ENCODE assay signal across 15 mouse cellular contexts in genomic region chr4:133709395-133709794, GRCm38 (mm10). TPM values are rescaled to one million over a fixed set of nuclear protein-coding genes. Genes with fewer than 3 reads are reported as not detected.
A peak's percentile ranks its signal among the peaks of the same experiment; 100 is the strongest.
DNase-seq lines count a peak whose midpoint lies in the region; ATAC-seq and TF ChIP-seq lines count a peak whose summit lies in the region.
"Had no signal": no experiment of that assay in that cellular context is flagged by ENCODE, and none has a peak within 500 bp of the region (broad histone marks: within the 10 kb centered on the region; RNA-seq: fewer than 3 reads in every experiment).

No protein-coding gene starts in this region.

- H3K9ac ChIP-seq in heart, embryonic 14.5 days (ENCODE audit: low read length): 0 out of 2 replicates have a peak overlapping the region, but pooled peaks have one; percentile 34
- no peak overlapping the region for H3K9ac ChIP-seq in kidney, postnatal 0 days (ENCODE audit: low read depth, low read length)
- no peak overlapping the region for H3K9ac ChIP-seq in midbrain, embryonic 11.5 days (ENCODE audit: low read length)

- no peaks in the 10 kb centered on the region for H3K9me3 ChIP-seq in heart, embryonic 14.5 days (ENCODE audit: control insufficient read depth, low read length)
- no peaks in the 10 kb centered on the region for H3K9me3 ChIP-seq in kidney, postnatal 0 days (replicated peaks; ENCODE audit: low read length)
- H3K9me3 ChIP-seq in midbrain, embryonic 11.5 days (ENCODE audit: control insufficient read depth, low read length): no peaks in the 10 kb centered on the region

- H3K27me3 ChIP-seq in heart, embryonic 14.5 days (ENCODE audit: control insufficient read depth, insufficient read depth, low read length): no peaks in the 10 kb centered on the region
- H3K27me3 ChIP-seq in kidney, postnatal 0 days (ENCODE audit: insufficient read depth, low read length): no peaks in the 10 kb centered on the region
- H3K27me3 ChIP-seq in midbrain, embryonic 11.5 days (ENCODE audit: control insufficient read depth, insufficient read depth, low read length): no peaks in the 10 kb centered on the region

- peaks cover 36 to 69% of the 10 kb centered on the region in 2 experiments for H3K4me1 ChIP-seq in heart, embryonic 14.5 days (ENCODE audit: control insufficient read depth in 2 of 2, insufficient read depth in 2 of 2, low read length in 2 of 2)
- peaks cover 58% of the 10 kb centered on the region for H3K4me1 ChIP-seq in bone marrow macrophage, adult 2 months (ENCODE audit: control insufficient read depth, insufficient read depth, low read length)
- peaks cover 21% of the 10 kb centered on the region for H3K4me1 ChIP-seq in kidney, postnatal 0 days (replicated peaks; ENCODE audit: insufficient read depth, low read length)
- peaks cover 6% of the 10 kb centered on the region; the same call in 1 of the 2 replicates for H3K4me1 ChIP-seq in midbrain, embryonic 11.5 days (ENCODE audit: control insufficient read depth, insufficient read depth, low read length)

- H3K36me3 ChIP-seq in heart, embryonic 14.5 days (ENCODE audit: control insufficient read depth, insufficient read depth, low read length): peaks cover 64% of the 10 kb centered on the region
- H3K36me3 ChIP-seq in kidney, postnatal 0 days (ENCODE audit: insufficient read depth, low read length): peaks cover 35% of the 10 kb centered on the region
- no peaks in the 10 kb centered on the region; the same call in 1 of the 2 replicates for H3K36me3 ChIP-seq in midbrain, embryonic 11.5 days (ENCODE audit: control insufficient read depth, insufficient read depth, low read length)

- H3K4me3 ChIP-seq in heart, embryonic 14.5 days (ENCODE audit: control insufficient read depth in 1 of 2, insufficient read depth in 1 of 2, low read depth in 1 of 2, low read length in 2 of 2): no peak overlapping the region
- H3K4me3 ChIP-seq in bone marrow macrophage, adult 2 months (ENCODE audit: insufficient read depth, low read length): no peak overlapping the region
- H3K4me3 ChIP-seq in kidney, postnatal 0 days (replicated peaks; ENCODE audit: low read depth, low read length): no peak overlapping the region
- no peak overlapping the region for H3K4me3 ChIP-seq in midbrain, embryonic 11.5 days (ENCODE audit: low read depth, low read length)

- TF ChIP-seq POLR2A in bone marrow macrophage, adult 2 months (IDR thresholded peaks at IDR 0.05; ENCODE audit: borderline replicate concordance, low read depth, low read length): no peak

- no peak overlapping the region for H3K4me2 ChIP-seq in heart, embryonic 14.5 days (ENCODE audit: low read length)
- no peak overlapping the region for H3K4me2 ChIP-seq in kidney, postnatal 0 days (ENCODE audit: low read length)
- H3K4me2 ChIP-seq in midbrain, embryonic 11.5 days: no peak overlapping the region

- intact Hi-C loops in heart, postnatal 25 days (cut with DNase I): no loop called here

- ATAC-seq in heart, embryonic 14.5 days (ENCODE audit: insufficient number of reproducible peaks, insufficient read depth, low FRiP score, low read depth): no peak
- peak; percentile 65; the same call in 1 of the 2 replicates for ATAC-seq in kidney, postnatal 0 days (replicated peaks; ENCODE audit: low FRiP score, low read depth)
- no peak for ATAC-seq in midbrain, embryonic 11.5 days (ENCODE audit: low FRiP score)
- ATAC-seq: CD4-positive, CD25-positive, alpha-beta regulatory T cell, adult 4 months; forebrain, embryonic 14.5 days; inflammation-experienced regulatory T-cells, adult 6 months had no signal

- 0 out of 4 replicates have a peak overlapping the region, but pooled peaks of 1 of the 2 experiments have one; percentile 26 for H3K27ac ChIP-seq in heart, embryonic 14.5 days (replicated peaks in 1 of 2; ENCODE audit: control insufficient read depth in 1 of 2, insufficient read depth in 1 of 2, low read depth in 2 of 2, low read length in 2 of 2)
- peak overlapping the region; percentile 2; the same call in 1 of the 2 replicates for H3K27ac ChIP-seq in bone marrow macrophage, adult 2 months (ENCODE audit: insufficient read depth, low read depth, low read length)
- no peak overlapping the region for H3K27ac ChIP-seq in kidney, postnatal 0 days
- H3K27ac ChIP-seq in midbrain, embryonic 11.5 days (ENCODE audit: low read depth, low read length): no peak overlapping the region
- H3K27ac ChIP-seq: macrophage had no signal

- no peak for DNase-seq in heart, postnatal 25 days (ENCODE audit: low spot score)
- peak; percentile 29 for DNase-seq in embryo, embryonic 11 days
- peak; percentile 56 for DNase-seq in kidney, postnatal 0 days (ENCODE audit: low spot score)
- no peak for DNase-seq in midbrain, embryonic 11.5 days (ENCODE audit: low spot score, missing footprints)
- DNase-seq in layer of hippocampus, adult 8-10 months (ENCODE audit: low spot score in 2 of 2): no peak
- DNase-seq: cerebellum, adult 2 months; heart, postnatal 10 days; lung, adult 2 months; midbrain, embryonic 14.5 days had no signal

- WGBS in heart, embryonic 14.5 days: 47% methylated on average over 2 of the region's 2 CpGs
- WGBS in kidney, postnatal 0 days: 46% methylated on average over 2 of the region's 2 CpGs
- 41% methylated on average over 2 of the region's 2 CpGs for WGBS in midbrain, embryonic 11.5 days

- TF ChIP-seq CTCF in bone marrow macrophage, adult 2 months (IDR thresholded peaks at IDR 0.05; ENCODE audit: low read depth, low read length): no peak
- no peak for TF ChIP-seq CTCF in kidney, postnatal 0 days (IDR thresholded peaks at IDR 0.05; ENCODE audit: low read depth)

RNA-seq across cellular contexts. Expression of gene Pigv, which starts 36.9 kb away (rescaled TPM):
- 11.6 and 12.1 TPM in 2 replicates for polyA plus RNA-seq in heart, embryonic 14.5 days (2014; fragmentation: Nextera tagmentation; extraction: Ambion mirVana)
- 10 to 100 TPM; 10.6 to 11.2 TPM for total RNA-seq in heart, postnatal 25 days (2021)
- polyA plus RNA-seq in bone marrow macrophage, adult 2 months (2012; ENCODE audit: insufficient read depth, insufficient read length, missing spikeins): 15.5 and 16.6 TPM in 2 replicates
- 19.1 and 19.7 TPM in 2 replicates for polyA plus RNA-seq in kidney, postnatal 0 days (2015; fragmentation: Nextera tagmentation; extraction: Ambion mirVana)
- 9.6 and 12.4 TPM in 2 replicates for polyA plus RNA-seq in midbrain, embryonic 11.5 days (2014; fragmentation: Nextera tagmentation; extraction: Ambion mirVana)
- total RNA-seq in layer of hippocampus, adult 8-10 months (2022): 10 to 100 TPM in 2 of 4 experiments, 1 to 10 TPM in 2; 9.4 to 13.0 (median 11.3) TPM

RNA-seq across cellular contexts. Expression of gene Arid1a, which starts 47.2 kb away (rescaled TPM):
- polyA plus RNA-seq in heart, embryonic 14.5 days (2014; fragmentation: Nextera tagmentation; extraction: Ambion mirVana): 28.1 and 28.2 TPM in 2 replicates
- total RNA-seq in heart, postnatal 25 days (2021): 10 to 100 TPM; 35.4 to 42.2 TPM
- 58.7 and 61.1 TPM in 2 replicates for polyA plus RNA-seq in bone marrow macrophage, adult 2 months (2012; ENCODE audit: insufficient read depth, insufficient read length, missing spikeins)
- 17.9 and 19.3 TPM in 2 replicates for polyA plus RNA-seq in kidney, postnatal 0 days (2015; fragmentation: Nextera tagmentation; extraction: Ambion mirVana)
- polyA plus RNA-seq in midbrain, embryonic 11.5 days (2014; fragmentation: Nextera tagmentation; extraction: Ambion mirVana): 39.1 and 39.2 TPM in 2 replicates
- total RNA-seq in layer of hippocampus, adult 8-10 months (2022): 10 to 100 TPM; 81.3 to 88.3 (median 83.1) TPM

RNA-seq across cellular contexts. Expression of gene Zdhhc18, which starts 59.4 kb away (rescaled TPM):
- 3.4 and 4.7 TPM in 2 replicates for polyA plus RNA-seq in heart, embryonic 14.5 days (2014; fragmentation: Nextera tagmentation; extraction: Ambion mirVana)
- 10 to 100 TPM; 18.7 to 20.1 TPM for total RNA-seq in heart, postnatal 25 days (2021)
- polyA plus RNA-seq in bone marrow macrophage, adult 2 months (2012; ENCODE audit: insufficient read depth, insufficient read length, missing spikeins): 19.4 and 27.4 TPM in 2 replicates
- 3.7 and 7.1 TPM in 2 replicates for polyA plus RNA-seq in kidney, postnatal 0 days (2015; fragmentation: Nextera tagmentation; extraction: Ambion mirVana)
- 1.8 and 3.5 TPM in 2 replicates for polyA plus RNA-seq in midbrain, embryonic 11.5 days (2014; fragmentation: Nextera tagmentation; extraction: Ambion mirVana)
- 10 to 100 TPM; 30.7 to 44.0 (median 42.9) TPM for total RNA-seq in layer of hippocampus, adult 8-10 months (2022)

Comparison
In these comparisons a context has a peak if more than half of its experiments do, and no peak if none do; other contexts are left out.
1. DNase-seq: peak in embryo, embryonic 11 days (single experiment) and kidney, postnatal 0 days (single experiment); none in heart, postnatal 25 days (single experiment), midbrain, embryonic 11.5 days (single experiment) and layer of hippocampus, adult 8-10 months (0 of 2).